Mouse (Mus musculus): ENCODE measurements at regions not wholly inside any gene's neighbourhood (a gene's known extent, or its start where the extent isn't known, plus 50 kb on each side); places are given as distances from the start of the nearest gene placed in this dataset.
"Not testable (repeated sequence)": the region's sequence is repeated elsewhere in the genome, so short reads cannot be mapped to it uniquely, and the experiment has no call there.

- H3K4me1 ChIP-seq = peaks cover 16% of the 10 kb centered on the region
- not testable (repeated sequence) for H3K27ac ChIP-seq; H3K4me3 ChIP-seq; H3K27me3 ChIP-seq; H3K9ac ChIP-seq; H3K4me2 ChIP-seq; H3K36me3 ChIP-seq; ATAC-seq (ENCODE audit: insufficient number of reproducible peaks, insufficient read depth, low FRiP score, low TSS enrichment, low read depth); H3K9me3 ChIP-seq
Measured at GRCm38 (mm10) chr5:4356555-4357273, 164.5 kb downstream of the Mterf1b start.

GRCm38 (mm10) chr5:4361547-4361946 is 169.4 kb downstream of the Mterf1b start:
- H3K27ac ChIP-seq; H3K4me1 ChIP-seq; H3K9me3 ChIP-seq; H3K4me2 ChIP-seq; H3K36me3 ChIP-seq; ATAC-seq (ENCODE audit: insufficient number of reproducible peaks, insufficient read depth, low FRiP score, low TSS enrichment, low read depth); H3K27me3 ChIP-seq; H3K9ac ChIP-seq; H3K4me3 ChIP-seq: not testable (repeated sequence)
- 83% methylated on average over 6 of the region's 6 CpGs for whole genome bisulfite sequencing

- H3K4me2 ChIP-seq; H3K36me3 ChIP-seq; H3K27me3 ChIP-seq; H3K4me1 ChIP-seq; H3K27ac ChIP-seq; H3K9ac ChIP-seq; H3K9me3 ChIP-seq; H3K4me3 ChIP-seq; ATAC-seq (ENCODE audit: insufficient number of reproducible peaks, insufficient read depth, low FRiP score, low TSS enrichment, low read depth): not testable (repeated sequence)
- 19% methylated on average over 7 of the region's 7 CpGs for WGBS
Measured at GRCm38 (mm10) chr5:4384719-4385118, 192.6 kb downstream of the Mterf1b start.

GRCm38 (mm10) chr5:4391083-4391482 is 198.9 kb downstream of the Mterf1b start:
- Histone ChIP-seq H3K4me1 (no peaks in the 10 kb centered on the region), H3K27me3 (no peaks in the 10 kb centered on the region), H3K4me2 (no peak overlapping the region), H3K4me3 (no peak overlapping the region), H3K27ac (no peak overlapping the region), H3K9ac (no peak overlapping the region), H3K36me3 (no peaks in the 10 kb centered on the region), H3K9me3 (no peaks in the 10 kb centered on the region)
- WGBS = 60% methylated on average over 2 of the region's 2 CpGs
- ATAC-seq (ENCODE audit: insufficient number of reproducible peaks, insufficient read depth, low FRiP score, low TSS enrichment, low read depth) = no peak

- not testable (repeated sequence) for H3K9ac ChIP-seq; H3K36me3 ChIP-seq; H3K27ac ChIP-seq; ATAC-seq (ENCODE audit: insufficient number of reproducible peaks, insufficient read depth, low FRiP score, low TSS enrichment, low read depth); H3K4me1 ChIP-seq; H3K4me2 ChIP-seq; H3K4me3 ChIP-seq; H3K9me3 ChIP-seq; H3K27me3 ChIP-seq
- 84% methylated on average over 7 of the region's 7 CpGs for WGBS
Measured at GRCm38 (mm10) chr5:4394353-4395052, 202.3 kb downstream of the Mterf1b start.

- Histone ChIP-seq H3K36me3 (no peaks in the 10 kb centered on the region), H3K9me3 (no peaks in the 10 kb centered on the region), H3K27me3 (no peaks in the 10 kb centered on the region), H3K4me3 (no peak overlapping the region), H3K4me1 (no peaks in the 10 kb centered on the region), H3K4me2 (no peak overlapping the region), H3K9ac (no peak overlapping the region), H3K27ac (no peak overlapping the region)
- ATAC-seq (ENCODE audit: insufficient number of reproducible peaks, insufficient read depth, low FRiP score, low TSS enrichment, low read depth) = no peak
Measured at GRCm38 (mm10) chr5:4398087-4398486, 205.9 kb downstream of the Mterf1b start.

GRCm38 (mm10) chr5:4417761-4418160 is 225.6 kb downstream of the Mterf1b start:
- no peaks in the 10 kb centered on the region for H3K27me3 ChIP-seq
- no peaks in the 10 kb centered on the region for H3K9me3 ChIP-seq
- 75% methylated on average over 1 of the region's 1 CpGs for WGBS
- H3K27ac ChIP-seq = no peak overlapping the region
- H3K4me1 ChIP-seq = no peaks in the 10 kb centered on the region
- H3K9ac ChIP-seq = no peak overlapping the region
- H3K4me3 ChIP-seq = no peak overlapping the region
- no peak overlapping the region for H3K4me2 ChIP-seq
- no peaks in the 10 kb centered on the region for H3K36me3 ChIP-seq
- no peak for ATAC-seq (ENCODE audit: insufficient number of reproducible peaks, insufficient read depth, low FRiP score, low TSS enrichment, low read depth)

Data from embryonic facial prominence, embryonic 13.5 days (tissue).